Mouse (Mus musculus): ENCODE measurements around the gene Vcam1. TPM values are rescaled to one million over a fixed set of nuclear protein-coding genes. Genes with fewer than 3 reads are reported as not detected.

Gene Vcam1
- 77.8 and 87.7 TPM in 2 replicates for polyA plus RNA-seq (2016; fragmentation: Nextera tagmentation; extraction: Ambion mirVana)

- no peaks in the 10 kb centered on the region for H3K9me3 ChIP-seq
- peak within 1 kb of the TSS; percentile 62 for H3K9ac ChIP-seq (replicated peaks)
- H3K27ac ChIP-seq: peak within 1 kb of the TSS; percentile 87
- ATAC-seq (ENCODE audit: insufficient number of reproducible peaks, insufficient read depth, low FRiP score, low TSS enrichment, low read depth): peak; percentile 80
- WGBS: 4% methylated on average over 9 of the region's 9 CpGs
- H3K4me1 ChIP-seq (replicated peaks): peaks cover 19% of the 10 kb centered on the region
- H3K27me3 ChIP-seq: no peaks in the 10 kb centered on the region
- peak within 1 kb of the TSS; percentile 50 for H3K4me3 ChIP-seq (replicated peaks)
- peaks cover 2% of the 10 kb centered on the region for H3K36me3 ChIP-seq
- H3K4me2 ChIP-seq: peak within 1 kb of the TSS; percentile 65
Observed at GRCm38 (mm10) chr3:116129259-116129738, at the start of gene Vcam1. Gene Vcam1 (minus strand): TSS chr3:116129688.

GRCm38 (mm10) chr3:116175106-116175505 is 45.6 kb upstream of the Vcam1 start:
- WGBS: 94% methylated on average over 6 of the region's 6 CpGs
- no peaks in the 10 kb centered on the region for H3K27me3 ChIP-seq
- no peak overlapping the region for H3K4me2 ChIP-seq
- H3K9ac ChIP-seq (replicated peaks): no peak overlapping the region
- no peak overlapping the region for H3K27ac ChIP-seq
- H3K4me3 ChIP-seq (replicated peaks): no peak overlapping the region
- no peaks in the 10 kb centered on the region for H3K36me3 ChIP-seq
- no peak for ATAC-seq (ENCODE audit: insufficient number of reproducible peaks, insufficient read depth, low FRiP score, low TSS enrichment, low read depth)
- no peaks in the 10 kb centered on the region for H3K4me1 ChIP-seq (replicated peaks)
- H3K9me3 ChIP-seq: no peaks in the 10 kb centered on the region; the same call in 1 of the 2 replicates

DNA sequence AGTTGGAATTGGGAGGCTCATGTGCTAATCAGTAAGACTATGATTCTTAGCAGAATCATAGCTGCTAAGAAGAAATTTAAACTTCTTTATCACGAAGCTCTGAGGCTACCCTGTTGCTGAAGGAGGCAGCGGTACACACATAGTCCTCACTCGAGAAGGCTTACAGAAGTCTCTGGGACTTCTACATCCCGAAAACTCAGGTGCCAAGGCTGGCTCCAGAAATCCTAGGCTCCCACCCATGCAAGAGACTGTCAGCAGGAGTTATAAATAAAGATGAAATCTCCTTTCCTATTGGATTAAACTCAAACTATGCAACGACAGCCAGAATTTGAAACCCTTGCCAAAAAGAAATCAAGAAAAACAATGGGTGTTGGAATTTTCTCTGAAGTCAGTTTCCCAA is 42.0 kb upstream of the Vcam1 start:
- Histone ChIP-seq H3K4me1 (replicated peaks) (no peaks in the 10 kb centered on the region), H3K36me3 (no peaks in the 10 kb centered on the region), H3K4me2 (no peak overlapping the region), H3K9ac (replicated peaks) (no peak overlapping the region), H3K4me3 (replicated peaks) (no peak overlapping the region), H3K27me3 (no peaks in the 10 kb centered on the region), H3K9me3 (no peaks in the 10 kb centered on the region), H3K27ac (no peak overlapping the region)
- WGBS: 84% methylated on average over 5 of the region's 5 CpGs
- no peak for ATAC-seq (ENCODE audit: insufficient number of reproducible peaks, insufficient read depth, low FRiP score, low TSS enrichment, low read depth)

- ATAC-seq (ENCODE audit: insufficient number of reproducible peaks, insufficient read depth, low FRiP score, low TSS enrichment, low read depth): no peak
- 87% methylated on average over 2 of the region's 2 CpGs for WGBS
Observed at GRCm38 (mm10) chr3:116168056-116168455, 38.6 kb upstream of the Vcam1 start.

GRCm38 (mm10) chr3:116166296-116166695 is 36.8 kb upstream of the Vcam1 start:
- no peaks in the 10 kb centered on the region for H3K27me3 ChIP-seq
- H3K9me3 ChIP-seq: no peaks in the 10 kb centered on the region
- H3K4me1 ChIP-seq (replicated peaks): no peaks in the 10 kb centered on the region
- no peak overlapping the region for H3K27ac ChIP-seq
- H3K36me3 ChIP-seq: no peaks in the 10 kb centered on the region
- H3K4me3 ChIP-seq (replicated peaks): no peak overlapping the region
- H3K4me2 ChIP-seq: no peak overlapping the region
- H3K9ac ChIP-seq (replicated peaks): no peak overlapping the region
- WGBS: 82% methylated on average over 8 of the region's 8 CpGs
- ATAC-seq (ENCODE audit: insufficient number of reproducible peaks, insufficient read depth, low FRiP score, low TSS enrichment, low read depth): no peak

More at GRCm38 (mm10) chr3:116168056-116168455, 38.6 kb upstream of the Vcam1 start:
- H3K4me2 ChIP-seq: no peak overlapping the region
- no peaks in the 10 kb centered on the region for H3K4me1 ChIP-seq (replicated peaks)
- no peak overlapping the region for H3K4me3 ChIP-seq (replicated peaks)
- H3K27ac ChIP-seq: no peak overlapping the region
- no peaks in the 10 kb centered on the region for H3K9me3 ChIP-seq
- H3K36me3 ChIP-seq: no peaks in the 10 kb centered on the region
- no peak overlapping the region for H3K9ac ChIP-seq (replicated peaks)
- H3K27me3 ChIP-seq: no peaks in the 10 kb centered on the region

DNA sequence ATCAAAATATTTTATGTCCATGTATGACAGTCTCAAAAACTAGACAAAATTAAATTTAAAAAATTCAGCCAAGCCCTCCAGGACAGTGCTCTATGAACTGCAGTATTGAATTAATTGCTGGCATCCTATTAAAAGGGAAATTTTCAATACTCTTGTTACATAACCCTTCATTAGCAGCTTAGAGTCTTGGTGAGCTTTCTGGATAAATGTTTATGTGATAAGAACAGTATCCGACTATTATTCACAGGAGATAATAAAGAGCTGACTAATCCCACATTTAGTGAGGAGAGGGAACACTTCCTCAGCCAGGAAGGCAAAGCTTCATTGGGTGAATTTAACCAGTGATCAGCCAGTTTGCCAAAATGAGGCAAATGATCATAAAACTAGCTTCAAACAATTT is 35.5 kb upstream of the Vcam1 start:
- 72% methylated on average over 1 of the region's 1 CpGs for WGBS
- Histone ChIP-seq H3K27ac (no peak overlapping the region), H3K36me3 (no peaks in the 10 kb centered on the region), H3K4me2 (no peak overlapping the region), H3K27me3 (no peaks in the 10 kb centered on the region), H3K9me3 (no peaks in the 10 kb centered on the region), H3K9ac (replicated peaks) (no peak overlapping the region), H3K4me1 (replicated peaks) (no peaks in the 10 kb centered on the region), H3K4me3 (replicated peaks) (no peak overlapping the region)
- no peak for ATAC-seq (ENCODE audit: insufficient number of reproducible peaks, insufficient read depth, low FRiP score, low TSS enrichment, low read depth)

GRCm38 (mm10) chr3:116163517-116163916 is 34.0 kb upstream of the Vcam1 start:
- H3K36me3 ChIP-seq: no peaks in the 10 kb centered on the region
- no peak overlapping the region for H3K9ac ChIP-seq (replicated peaks)
- H3K27me3 ChIP-seq: no peaks in the 10 kb centered on the region
- H3K9me3 ChIP-seq: no peaks in the 10 kb centered on the region
- no peak for ATAC-seq (ENCODE audit: insufficient number of reproducible peaks, insufficient read depth, low FRiP score, low TSS enrichment, low read depth)
- no peak overlapping the region for H3K4me2 ChIP-seq
- 82% methylated on average over 5 of the region's 5 CpGs for WGBS
- H3K27ac ChIP-seq: no peak overlapping the region
- no peak overlapping the region for H3K4me3 ChIP-seq (replicated peaks)
- no peaks in the 10 kb centered on the region for H3K4me1 ChIP-seq (replicated peaks)

DNA sequence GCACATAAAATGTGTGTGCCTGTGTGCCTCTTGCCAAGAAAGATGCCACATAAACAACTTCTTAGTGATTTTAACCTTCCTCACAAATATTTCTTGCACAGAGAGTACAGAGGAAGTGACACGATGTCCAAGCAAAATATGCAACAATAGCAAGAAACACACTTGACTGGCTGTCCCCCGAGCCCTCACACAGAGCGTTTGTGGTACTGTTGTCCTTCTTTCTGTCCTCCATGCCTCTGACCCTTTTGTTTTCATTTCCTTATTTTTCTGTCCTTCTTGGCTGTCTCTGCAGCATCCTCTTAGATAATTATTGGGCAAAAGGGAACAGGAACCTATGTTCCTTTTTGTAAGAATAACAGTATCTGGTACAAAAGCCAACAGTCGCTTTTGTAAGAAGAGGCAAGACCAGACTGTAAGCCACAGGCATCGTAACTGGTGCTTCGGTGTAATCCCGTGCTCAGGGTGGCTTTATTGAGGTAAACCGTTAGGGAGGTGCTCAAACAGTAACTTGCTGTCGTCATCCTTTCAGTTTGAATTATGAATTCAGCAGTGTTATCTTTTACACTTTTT is 32.7 kb upstream of the Vcam1 start:
- Histone ChIP-seq H3K36me3 (no peaks in the 10 kb centered on the region), H3K4me3 (replicated peaks) (no peak overlapping the region), H3K9me3 (no peaks in the 10 kb centered on the region), H3K27ac (no peak overlapping the region), H3K4me2 (no peak overlapping the region), H3K4me1 (replicated peaks) (0 out of 2 replicates have a peak, but pooled peaks cover 2% of the 10 kb centered on the region), H3K9ac (replicated peaks) (no peak overlapping the region), H3K27me3 (no peaks in the 10 kb centered on the region)
- WGBS: 80% methylated on average over 9 of the region's 9 CpGs
- no peak for ATAC-seq (ENCODE audit: insufficient number of reproducible peaks, insufficient read depth, low FRiP score, low TSS enrichment, low read depth)

GRCm38 (mm10) chr3:116159376-116159775 is 29.9 kb upstream of the Vcam1 start:
- H3K9me3 ChIP-seq: no peaks in the 10 kb centered on the region; the same call in 1 of the 2 replicates
- H3K4me3 ChIP-seq (replicated peaks): no peak overlapping the region
- H3K4me2 ChIP-seq: no peak overlapping the region
- 0 out of 2 replicates have a peak, but pooled peaks cover 2% of the 10 kb centered on the region for H3K4me1 ChIP-seq (replicated peaks)
- no peak overlapping the region for H3K9ac ChIP-seq (replicated peaks)
- WGBS: 95% methylated on average over 5 of the region's 5 CpGs
- no peak for ATAC-seq (ENCODE audit: insufficient number of reproducible peaks, insufficient read depth, low FRiP score, low TSS enrichment, low read depth)
- no peak overlapping the region for H3K27ac ChIP-seq
- H3K36me3 ChIP-seq: no peaks in the 10 kb centered on the region
- H3K27me3 ChIP-seq: no peaks in the 10 kb centered on the region

GRCm38 (mm10) chr3:116157447-116157990 is 28.0 kb upstream of the Vcam1 start:
- H3K4me1 ChIP-seq (replicated peaks): 0 out of 2 replicates have a peak, but pooled peaks cover 2% of the 10 kb centered on the region

GRCm38 (mm10) chr3:116150056-116150632 is 20.7 kb upstream of the Vcam1 start:
- WGBS: 82% methylated on average over 13 of the region's 13 CpGs
- no peak overlapping the region for H3K4me2 ChIP-seq
- no peak overlapping the region for H3K4me3 ChIP-seq (replicated peaks)
- no peak overlapping the region for H3K9ac ChIP-seq (replicated peaks)
- no peak overlapping the region for H3K27ac ChIP-seq
- H3K36me3 ChIP-seq: no peaks in the 10 kb centered on the region
- no peak for ATAC-seq (ENCODE audit: insufficient number of reproducible peaks, insufficient read depth, low FRiP score, low TSS enrichment, low read depth)
- no peaks in the 10 kb centered on the region; the same call in 1 of the 2 replicates for H3K9me3 ChIP-seq
- H3K27me3 ChIP-seq: no peaks in the 10 kb centered on the region
- no peaks in the 10 kb centered on the region for H3K4me1 ChIP-seq (replicated peaks)

More at GRCm38 (mm10) chr3:116157447-116157990, 28.0 kb upstream of the Vcam1 start:
- no peaks in the 10 kb centered on the region; the same call in 1 of the 2 replicates for H3K9me3 ChIP-seq
- no peak overlapping the region for H3K27ac ChIP-seq
- no peaks in the 10 kb centered on the region for H3K36me3 ChIP-seq
- no peak for ATAC-seq (ENCODE audit: insufficient number of reproducible peaks, insufficient read depth, low FRiP score, low TSS enrichment, low read depth)
- 71% methylated on average over 13 of the region's 13 CpGs for WGBS
- no peak overlapping the region for H3K4me2 ChIP-seq
- no peak overlapping the region for H3K9ac ChIP-seq (replicated peaks)
- H3K4me3 ChIP-seq (replicated peaks): no peak overlapping the region
- H3K27me3 ChIP-seq: no peaks in the 10 kb centered on the region

Measured in limb, embryonic 12.5 days (tissue).